Mouse (Mus musculus) forebrain, embryonic 10.5 days (tissue): ENCODE measurements around the gene Plxnd1. TPM values are rescaled to one million over a fixed set of nuclear protein-coding genes. Genes with fewer than 3 reads are reported as not detected.

ENCODE experiments used
- DNase-seq: peaks from one replicate; pipeline ENCODE4 v3.0.0-alpha.2; 2017; ENCODE audit warnings: low spot score; ENCODE audit errors: extremely low spot score
- H3K27ac ChIP-seq: fragments of 300-500 bp; sonication (generic); 2 replicates; pipeline ENCODE4 v1.5.1; 2016; ENCODE audit warnings: mild to moderate bottlenecking
- H3K27me3 ChIP-seq: fragments of 300-500 bp; sonication (generic); 2 replicates; pipeline ENCODE4 v1.6.1; 2016; ENCODE audit warnings: mild to moderate bottlenecking; ENCODE audit not compliant: poor library complexity, severe bottlenecking
- H3K36me3 ChIP-seq: fragments of 300-500 bp; sonication (generic); replicated peaks from 2 replicates; pipeline ENCODE4 v1.6.1; 2016; ENCODE audit warnings: mild to moderate bottlenecking, moderate library complexity
- H3K4me1 ChIP-seq: fragments of 300-500 bp; sonication (generic); 2 replicates; pipeline ENCODE4 v1.6.1; 2016
- H3K4me3 ChIP-seq: fragments of 300-500 bp; sonication (generic); 2 replicates; pipeline ENCODE4 v1.5.1; 2016; ENCODE audit warnings: mild to moderate bottlenecking, moderate library complexity
- H3K9me3 ChIP-seq: fragments of 300-500 bp; sonication (generic); 2 replicates; pipeline ENCODE4 v1.6.1; 2016; ENCODE audit warnings: mild to moderate bottlenecking, moderate library complexity
- WGBS: fragments of 180-500 bp; shearing (Covaris S2); methylation state at CpG from one replicate; pipeline ENCODE4 v1.1.7; 2016; 5-methylcytosine and 5-hydroxymethylcytosine counted together
- polyA plus RNA-seq: library from polyadenylated mRNA; unstranded; fragments of >200 nt; fragmentation: Nextera tagmentation; extraction: Ambion mirVana; gene quantifications from 2 replicates; pipeline ENCODE4 v1.2.1, GENCODE M21; 2016

The Plxnd1 gene
- polyA plus RNA-seq, 1 experiment from 2014 or later = 23.9 TPM

DNA sequence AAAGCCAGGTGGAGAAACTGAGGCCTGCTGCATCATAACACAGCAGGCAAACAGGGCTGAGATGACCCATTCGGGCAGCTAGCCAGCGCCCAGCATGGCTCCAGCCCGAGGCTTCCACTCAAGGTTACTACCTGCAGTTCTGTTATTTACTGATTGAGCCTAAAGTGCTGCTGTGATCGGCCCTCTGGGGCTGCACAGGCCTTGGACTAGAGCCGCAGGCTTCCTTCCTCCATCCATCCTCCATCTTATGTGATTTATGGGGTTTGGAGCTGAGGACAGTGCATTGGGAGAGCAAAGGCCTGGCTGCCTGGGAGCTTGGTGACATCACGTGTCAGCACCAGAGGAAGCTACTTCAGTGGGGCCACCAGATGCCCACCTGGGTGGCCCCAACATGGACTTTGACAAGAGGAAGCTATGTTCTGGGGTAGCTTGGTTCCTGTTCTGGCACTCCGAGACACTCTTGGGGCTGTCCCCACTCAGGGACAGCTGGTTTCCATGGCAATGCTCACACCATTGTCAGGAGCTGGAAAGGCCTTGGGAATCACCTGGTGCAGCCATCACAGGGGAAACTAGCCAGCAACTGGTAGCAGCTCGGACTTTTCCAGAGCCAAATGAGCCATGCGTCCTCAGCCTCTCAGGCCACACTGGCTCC lies 7.6 kb downstream of the Plxnd1 start:
- Histone ChIP-seq H3K9me3 (no peaks in the 10 kb centered on the region), H3K27me3 (peaks cover 66% of the 10 kb centered on the region), H3K4me3 (no peak overlapping the region), H3K4me1 (peaks cover 71% of the 10 kb centered on the region), H3K27ac (0 out of 2 replicates have a peak overlapping the region, but pooled peaks have one; percentile 12), H3K36me3 (no peaks in the 10 kb centered on the region)
- DNase-seq = no peak
- 71% methylated on average over 9 of the region's 9 CpGs for WGBS

DNA sequence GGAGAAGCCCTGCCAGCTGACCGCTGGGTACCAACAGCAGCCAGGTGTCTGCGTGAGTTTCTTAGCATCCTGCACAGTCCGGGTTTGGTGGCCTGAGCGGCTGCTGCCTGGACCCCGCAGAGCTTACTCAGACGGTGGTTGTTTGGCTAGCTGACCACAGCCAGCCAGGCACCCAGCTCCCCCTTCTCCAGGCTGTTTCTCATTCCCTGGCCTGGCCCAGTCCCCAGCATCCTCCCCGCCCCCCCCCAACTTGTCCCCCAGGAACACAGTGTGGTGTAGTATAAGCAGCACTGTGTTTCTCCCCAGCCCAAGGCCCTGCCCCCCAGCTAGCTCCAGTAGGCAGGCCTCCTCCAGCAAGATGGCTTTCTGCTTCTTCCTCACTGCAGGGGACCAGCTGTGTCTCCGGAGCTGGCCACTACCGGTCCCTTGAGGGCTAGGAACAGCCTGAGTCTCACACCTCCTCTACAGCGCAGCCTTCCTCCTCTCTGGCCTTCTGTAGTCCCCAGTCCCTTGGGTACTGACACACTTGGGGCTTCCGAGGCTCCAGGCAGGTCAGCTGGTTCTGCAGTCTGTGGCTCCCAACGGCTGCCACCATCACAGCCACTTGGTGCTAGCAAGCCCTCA lies 8.2 kb downstream of the Plxnd1 start:
- H3K4me3 ChIP-seq = no peak overlapping the region
- WGBS = 46% methylated on average over 12 of the region's 12 CpGs
- no peaks in the 10 kb centered on the region for H3K36me3 ChIP-seq
- H3K4me1 ChIP-seq = peaks cover 64% of the 10 kb centered on the region
- peaks cover 60% of the 10 kb centered on the region for H3K27me3 ChIP-seq
- H3K9me3 ChIP-seq = no peaks in the 10 kb centered on the region
- DNase-seq = no peak
- 0 out of 2 replicates have a peak overlapping the region, but pooled peaks have one; percentile 12 for H3K27ac ChIP-seq

GRCm38 (mm10) chr6:115985622-115986021 lies 9.2 kb downstream of the Plxnd1 start:
- H3K4me3 ChIP-seq = no peak overlapping the region
- peaks cover 61% of the 10 kb centered on the region for H3K4me1 ChIP-seq
- no peaks in the 10 kb centered on the region for H3K9me3 ChIP-seq
- peaks cover 50% of the 10 kb centered on the region for H3K27me3 ChIP-seq
- H3K36me3 ChIP-seq = no peaks in the 10 kb centered on the region
- 79% methylated on average over 9 of the region's 9 CpGs for WGBS
- DNase-seq = no peak
- 0 out of 2 replicates have a peak overlapping the region, but pooled peaks have one; percentile 20 for H3K27ac ChIP-seq

DNA sequence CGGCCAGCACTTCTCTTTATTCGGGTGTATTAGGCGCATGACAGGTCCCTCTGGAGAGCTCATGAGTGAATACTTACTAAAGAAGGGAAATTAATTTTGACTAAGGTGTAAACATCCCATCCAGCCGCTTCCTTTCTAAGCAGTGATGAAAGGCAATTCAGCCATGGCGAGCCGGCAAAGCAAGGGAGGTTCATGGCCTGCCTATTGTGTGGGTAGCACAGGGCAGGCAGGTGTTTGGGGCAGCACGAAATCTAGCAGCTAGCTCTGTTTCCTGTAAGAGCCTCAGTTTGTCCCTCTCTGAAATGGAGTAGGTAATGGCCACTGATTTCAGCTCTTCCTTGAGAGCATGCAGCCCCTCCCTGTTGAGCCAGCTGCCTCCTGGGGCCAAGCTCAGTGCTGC lies 10.2 kb downstream of the Plxnd1 start:
- 77% methylated on average over 7 of the region's 7 CpGs for WGBS
- Histone ChIP-seq H3K4me1 (peaks cover 71% of the 10 kb centered on the region), H3K36me3 (no peaks in the 10 kb centered on the region), H3K9me3 (no peaks in the 10 kb centered on the region), H3K27ac (no peak overlapping the region), H3K4me3 (no peak overlapping the region), H3K27me3 (peaks cover 40% of the 10 kb centered on the region)
- no peak for DNase-seq

- H3K4me3 ChIP-seq = no peak overlapping the region
- H3K4me1 ChIP-seq = peaks cover 69% of the 10 kb centered on the region
- H3K27me3 ChIP-seq = peaks cover 31% of the 10 kb centered on the region
- no peak for DNase-seq
- no peaks in the 10 kb centered on the region for H3K36me3 ChIP-seq
- no peaks in the 10 kb centered on the region for H3K9me3 ChIP-seq
- 71% methylated on average over 12 of the region's 12 CpGs for WGBS
- H3K27ac ChIP-seq = peak overlapping the region; percentile 48; the same call in 1 of the 2 replicates
Measured at GRCm38 (mm10) chr6:115983306-115984038, 11.3 kb downstream of the Plxnd1 start.

GRCm38 (mm10) chr6:115982889-115983288 lies 11.9 kb downstream of the Plxnd1 start:
- Histone ChIP-seq H3K4me3 (no peak overlapping the region), H3K4me1 (peaks cover 69% of the 10 kb centered on the region)

GRCm38 (mm10) chr6:115978596-115978995 lies 16.2 kb downstream of the Plxnd1 start:
- DNase-seq = no peak
- H3K4me3 ChIP-seq = no peak overlapping the region
- H3K9me3 ChIP-seq = no peaks in the 10 kb centered on the region
- H3K36me3 ChIP-seq = no peaks in the 10 kb centered on the region
- WGBS = 60% methylated on average over 8 of the region's 8 CpGs
- peaks cover 36% of the 10 kb centered on the region for H3K4me1 ChIP-seq
- H3K27me3 ChIP-seq = no peaks in the 10 kb centered on the region
- H3K27ac ChIP-seq = no peak overlapping the region

More at GRCm38 (mm10) chr6:115982889-115983288, 11.9 kb downstream of the Plxnd1 start:
- Histone ChIP-seq H3K27me3 (peaks cover 28% of the 10 kb centered on the region), H3K36me3 (no peaks in the 10 kb centered on the region), H3K27ac (no peak overlapping the region), H3K9me3 (no peaks in the 10 kb centered on the region)
- WGBS = 65% methylated on average over 7 of the region's 7 CpGs
- DNase-seq = no peak

- Histone ChIP-seq H3K27me3 (no peaks in the 10 kb centered on the region), H3K4me3 (no peak overlapping the region), H3K27ac (peak overlapping the region; percentile 4; the same call in 1 of the 2 replicates), H3K36me3 (no peaks in the 10 kb centered on the region), H3K4me1 (peaks cover 31% of the 10 kb centered on the region), H3K9me3 (no peaks in the 10 kb centered on the region)
- no peak for DNase-seq
- 89% methylated on average over 15 of the region's 15 CpGs for WGBS
Measured at GRCm38 (mm10) chr6:115977810-115978209, 17.0 kb downstream of the Plxnd1 start.

DNA sequence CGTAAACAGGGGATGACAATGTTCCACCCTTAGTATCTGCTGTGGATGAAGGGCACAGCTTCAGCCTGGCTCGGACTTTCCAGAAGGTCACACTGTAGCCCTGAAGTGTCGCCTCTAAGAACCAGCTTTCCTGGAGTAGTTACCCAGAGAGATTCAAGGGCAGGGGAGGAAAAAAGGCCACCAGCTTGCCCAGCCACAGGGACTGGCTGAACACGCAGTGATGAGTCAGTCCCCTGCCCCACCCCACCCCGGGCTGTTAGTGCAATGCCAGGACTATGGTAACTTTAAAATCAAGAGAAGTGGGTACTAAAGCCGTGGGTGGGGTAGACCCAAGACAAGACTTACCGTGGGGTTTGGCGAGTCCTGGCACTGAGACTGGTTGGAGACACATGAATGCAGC lies 19.2 kb downstream of the Plxnd1 start:
- Histone ChIP-seq H3K27me3 (no peaks in the 10 kb centered on the region), H3K4me1 (peaks cover 33% of the 10 kb centered on the region), H3K27ac (no peak overlapping the region), H3K9me3 (no peaks in the 10 kb centered on the region), H3K4me3 (no peak overlapping the region), H3K36me3 (no peaks in the 10 kb centered on the region)
- 89% methylated on average over 8 of the region's 8 CpGs for WGBS
- no peak for DNase-seq

GRCm38 (mm10) chr6:115973881-115974662 lies 20.7 kb downstream of the Plxnd1 start:
- Histone ChIP-seq H3K27me3 (no peaks in the 10 kb centered on the region), H3K27ac (0 out of 2 replicates have a peak overlapping the region, but pooled peaks have one; percentile 15), H3K9me3 (no peaks in the 10 kb centered on the region), H3K4me3 (no peak overlapping the region), H3K36me3 (no peaks in the 10 kb centered on the region), H3K4me1 (peaks cover 28% of the 10 kb centered on the region)
- DNase-seq = no peak
- WGBS = 89% methylated on average over 16 of the region's 16 CpGs

DNA sequence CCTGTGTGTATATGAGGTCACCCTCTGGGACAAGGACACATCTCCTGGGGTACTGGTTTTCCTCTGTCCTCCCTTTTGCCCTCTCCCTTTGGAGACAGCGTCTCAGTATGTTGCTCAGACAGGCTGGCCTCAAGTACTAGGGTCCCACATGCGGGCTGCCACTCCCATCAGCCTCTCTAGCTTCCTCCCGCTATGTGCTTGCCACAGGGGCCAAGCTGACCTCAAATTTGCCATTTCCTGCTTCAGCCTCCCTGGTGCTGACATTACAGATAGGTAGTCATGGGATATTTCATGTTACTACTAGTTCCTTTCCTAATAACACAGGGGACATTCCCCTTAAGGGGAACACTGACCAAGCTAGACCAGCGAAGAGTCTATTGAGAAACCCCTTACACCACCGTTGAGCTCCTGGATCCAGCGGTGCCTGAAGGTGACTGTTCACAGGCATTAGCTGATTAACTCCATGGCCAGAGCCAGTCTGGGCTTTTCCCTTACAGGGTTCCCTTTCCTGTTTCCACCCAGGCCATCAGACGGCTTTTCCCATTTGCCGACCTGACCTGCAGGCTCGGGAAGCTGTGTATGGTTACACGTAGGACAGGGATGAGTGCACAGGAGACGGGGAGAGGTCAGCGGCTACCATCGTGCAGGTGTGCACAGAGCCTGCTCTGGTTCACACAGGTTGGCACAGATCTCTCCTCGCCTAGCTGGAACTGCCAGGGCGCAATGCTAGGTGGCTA lies 21.5 kb downstream of the Plxnd1 start:
- Histone ChIP-seq H3K9me3 (no peaks in the 10 kb centered on the region), H3K4me1 (peaks cover 33% of the 10 kb centered on the region), H3K27ac (no peak overlapping the region), H3K4me3 (no peak overlapping the region), H3K27me3 (no peaks in the 10 kb centered on the region), H3K36me3 (no peaks in the 10 kb centered on the region)
- whole genome bisulfite sequencing = 86% methylated on average over 15 of the region's 15 CpGs
- no peak for DNase-seq
